Mouse (Mus musculus) heart, postnatal 0 days (tissue): ENCODE data around the gene Tax1bp3.

ENCODE experiments used
- CTCF ChIP-seq: IDR thresholded peaks from 2 replicates; pipeline ENCODE4 v1.5.1; 2016; ENCODE audit warnings: antibody characterized with exemption, control low read depth, low read depth
- EP300 ChIP-seq: IDR thresholded peaks from 2 replicates; pipeline ENCODE4 v1.6.1; 2016; ENCODE audit warnings: antibody characterized with exemption, low read depth

GRCm38 (mm10) chr11:73144261-73144681, 32.6 kb upstream of the Tax1bp3 start:
- no peak for TF ChIP-seq CTCF
- no peak for TF ChIP-seq EP300
